Mouse (Mus musculus) ES-E14 (cell line): ENCODE data around the gene Mboat2. TPM values are rescaled to one million over a fixed set of nuclear protein-coding genes. Genes with fewer than 3 reads are reported as not detected.
A peak's percentile ranks its signal among the peaks of the same experiment; 100 is the strongest.

ENCODE experiments used
- DNase-seq: peaks from one replicate; pipeline ENCODE4 v3.0.0-alpha.2; 2013; ENCODE audit warnings: low read depth, low spot score
- H3K27ac ChIP-seq: 2 replicates; pipeline ENCODE4 v1.5.1; 2012; ENCODE audit warnings: low read depth, mild to moderate bottlenecking, low read length, moderate library complexity, mixed read lengths; ENCODE audit not compliant: poor library complexity, insufficient read depth, severe bottlenecking
- H3K36me3 ChIP-seq: 2 replicates; pipeline ENCODE4 v1.6.1; 2012; ENCODE audit warnings: mild to moderate bottlenecking, low read length, moderate library complexity, mixed read lengths; ENCODE audit not compliant: control insufficient read depth, poor library complexity, insufficient read depth, severe bottlenecking
- H3K4me1 ChIP-seq, 2 experiments: fragments of 150-350 bp in 1 of 2; sonication (generic) in 1 of 2; 2 replicates each; pipeline ENCODE4 v1.6.1; 2012; ENCODE audit warnings: low read length in 2 of 2, mild to moderate bottlenecking in 1 of 2, mixed read lengths in 1 of 2; ENCODE audit not compliant: control insufficient read depth in 2 of 2, insufficient read depth in 2 of 2, poor library complexity in 1 of 2
- H3K4me3 ChIP-seq, 2 experiments: fragments of 150-350 bp in 1 of 2; sonication (generic) in 1 of 2; 2 replicates each; pipeline ENCODE4 v1.5.1; 2012; ENCODE audit warnings: low read length in 2 of 2, low read depth in 1 of 2, mild to moderate bottlenecking in 1 of 2, mixed read lengths in 1 of 2; ENCODE audit not compliant: insufficient read depth in 1 of 2, poor library complexity in 1 of 2, severe bottlenecking in 1 of 2
- H3K9ac ChIP-seq: 2 replicates; pipeline ENCODE4 v1.6.1; 2012; ENCODE audit warnings: low read depth, mild to moderate bottlenecking, low read length, mixed read lengths; ENCODE audit not compliant: poor library complexity, insufficient read depth, severe bottlenecking
- H3K9me3 ChIP-seq: fragments of 150-350 bp; sonication (generic); 2 replicates; pipeline ENCODE4 v1.6.1; 2012; ENCODE audit warnings: low read depth, mild to moderate bottlenecking, low read length; ENCODE audit not compliant: control insufficient read depth, insufficient read depth
- CHD2 ChIP-seq: IDR thresholded peaks from 2 replicates; pipeline ENCODE4 v1.6.1; 2014; ENCODE audit warnings: mild to moderate bottlenecking, low read depth, low read length, inconsistent platforms
- HCFC1 ChIP-seq: IDR thresholded peaks from 2 replicates; pipeline ENCODE4 v1.6.1; 2012; ENCODE audit warnings: low read length, inconsistent platforms, borderline replicate concordance; ENCODE audit not compliant: insufficient read depth
- MAFK ChIP-seq: IDR thresholded peaks from 2 replicates; pipeline ENCODE4 v1.6.1; 2014; ENCODE audit warnings: mild to moderate bottlenecking, low read depth, low read length, inconsistent platforms; ENCODE audit not compliant: insufficient read depth
- ZC3H11A ChIP-seq: IDR thresholded peaks from 2 replicates; pipeline ENCODE4 v1.6.1; 2012; ENCODE audit warnings: low read depth, mild to moderate bottlenecking, inconsistent platforms, low read length, borderline replicate concordance
- ZNF384 ChIP-seq: IDR thresholded peaks from 2 replicates; pipeline ENCODE4 v1.6.1; 2012; ENCODE audit warnings: low read depth, low read length, inconsistent platforms
- in situ Hi-C, 2 experiments: fragments of 600-800 bp; cut with MboI; formaldehyde crosslinking; loops; one replicate each; pipeline ENCODE4 v1.15.1; 2025; ENCODE audit warnings: low sequenced_read_pairs in 2 of 2, inconsistent platforms in 1 of 2; ENCODE audit not compliant: unreplicated experiment in 2 of 2
- total RNA-seq: library from RNA; depleted of rRNA; stranded (reverse); fragments of 300-350 nt; gene quantifications from 2 replicates; pipeline ENCODE4 v1.2.3, GENCODE M21; 2012

Gene Mboat2
- total RNA-seq, 1 experiment, result 16.0 TPM

DNA sequence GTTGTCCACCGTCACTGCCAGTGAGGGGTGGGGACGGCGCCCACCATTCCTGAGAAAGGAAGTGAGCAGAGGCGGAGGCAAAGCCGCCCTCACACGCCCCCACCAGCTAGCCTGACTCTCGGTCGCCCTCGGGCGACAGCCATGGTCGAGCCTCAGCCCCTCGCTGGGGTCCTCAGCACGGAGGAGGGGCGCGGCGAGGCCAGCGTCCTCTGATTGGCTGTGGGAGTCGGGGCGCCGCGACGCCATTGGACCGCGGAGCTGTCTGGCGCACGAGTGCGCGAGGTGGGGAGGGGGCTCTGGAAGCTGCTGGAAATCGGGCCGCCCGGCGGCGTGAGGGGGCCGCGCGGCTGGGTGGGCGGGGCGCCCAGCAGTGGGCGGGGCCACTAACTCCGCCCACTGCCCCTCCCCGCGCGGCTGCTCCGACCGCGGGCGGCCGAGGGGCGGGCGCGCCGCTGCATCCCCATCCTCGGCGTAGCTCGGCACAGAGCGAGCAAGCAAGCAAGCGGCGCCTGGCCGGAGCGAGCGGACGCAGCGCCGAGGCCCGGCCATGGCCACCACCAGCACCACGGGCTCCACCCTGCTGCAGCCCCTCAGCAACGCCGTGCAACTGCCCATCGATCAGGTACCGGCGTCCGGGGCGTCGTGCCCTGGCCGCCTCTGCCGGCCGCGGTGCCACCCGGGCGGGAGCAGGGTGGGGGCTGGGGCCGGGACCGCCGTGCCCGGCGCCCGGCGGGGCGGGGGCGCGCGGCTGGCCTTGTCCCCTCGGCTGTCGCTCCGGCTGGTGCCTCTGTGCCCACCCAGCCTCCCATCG, 679 bp downstream of the Mboat2 start:
- no peaks in the 10 kb centered on the region for H3K9me3 ChIP-seq
- no peaks in the 10 kb centered on the region for H3K36me3 ChIP-seq
- TF ChIP-seq ZNF384 (no peak), CHD2 (peak; percentile 81)
- peak overlapping the region; percentile 93 to 94 for H3K4me3 ChIP-seq
- in situ Hi-C loops, result loop anchor here in 1 of 2 experiments (10.0 kb wide), 1 partner anchor 63 kb away; no protein-coding TSS in a partner anchor
- peak; percentile 90 for DNase-seq
- H3K9ac ChIP-seq, result peak overlapping the region; percentile 88
- peak overlapping the region; percentile 65; the same call in 1 of the 2 replicates for H3K27ac ChIP-seq
- H3K4me1 ChIP-seq, result peaks cover 0 to 3% of the 10 kb centered on the region in 2 experiments; a peak in 1 of 4 replicates

GRCm38 (mm10) chr12:24831964-24832427, 1.3 kb downstream of the Mboat2 start:
- no peak overlapping the region for H3K27ac ChIP-seq
- no peaks in the 10 kb centered on the region for H3K36me3 ChIP-seq
- in situ Hi-C loops, result loop anchor here in 1 of 2 experiments (10.0 kb wide), 1 partner anchor 63 kb away; no protein-coding TSS in a partner anchor
- H3K4me1 ChIP-seq, result peaks cover 3 to 4% of the 10 kb centered on the region in 2 experiments; a peak in 2 of 4 replicates
- no peak for TF ChIP-seq MAFK
- no peak for TF ChIP-seq ZNF384
- TF ChIP-seq ZC3H11A, result no peak
- H3K4me3 ChIP-seq, result peak overlapping the region; percentile 93 to 94
- no peaks in the 10 kb centered on the region for H3K9me3 ChIP-seq
- no peak for DNase-seq
- H3K9ac ChIP-seq, result peak overlapping the region; percentile 80

GRCm38 (mm10) chr12:24832438-24832837, 1.8 kb downstream of the Mboat2 start:
- TF ChIP-seq HCFC1, result no peak
- TF ChIP-seq ZNF384, result no peak
- H3K4me3 ChIP-seq, result peak overlapping the region; percentile 93 to 94
- peaks cover 3 to 4% of the 10 kb centered on the region in 2 experiments; a peak in 3 of 4 replicates for H3K4me1 ChIP-seq
- H3K36me3 ChIP-seq, result no peaks in the 10 kb centered on the region
- in situ Hi-C loops, result loop anchor here in 1 of 2 experiments (10.0 kb wide), 1 partner anchor 62 kb away; no protein-coding TSS in a partner anchor
- no peak for DNase-seq
- no peak overlapping the region for H3K27ac ChIP-seq
- peak overlapping the region; percentile 80; the same call in 1 of the 2 replicates for H3K9ac ChIP-seq
- H3K9me3 ChIP-seq, result no peaks in the 10 kb centered on the region

DNA sequence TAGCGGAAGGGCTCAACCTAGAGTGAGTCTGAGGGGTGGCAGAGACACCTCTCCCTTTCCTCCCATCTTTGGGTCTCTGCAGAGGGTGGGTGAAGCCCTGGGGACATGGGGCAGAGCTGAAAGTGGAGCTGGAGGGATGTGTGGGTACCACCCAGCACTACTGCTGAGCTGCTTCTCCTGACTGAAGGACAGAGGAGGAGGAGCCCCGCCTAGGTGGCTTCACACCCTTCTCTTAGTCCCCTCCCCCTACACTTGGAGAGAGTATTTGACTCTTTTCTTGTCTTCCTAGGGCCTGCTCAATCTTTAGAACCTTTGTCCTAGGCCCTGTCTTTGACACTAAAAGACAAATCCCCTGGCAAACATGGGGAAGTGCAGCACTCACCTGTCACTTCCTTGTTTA, 7.3 kb downstream of the Mboat2 start:
- Histone ChIP-seq H3K9me3 (no peaks in the 10 kb centered on the region), H3K4me3 (no peak overlapping the region), H3K36me3 (no peaks in the 10 kb centered on the region; the same call in 1 of the 2 replicates), H3K4me1 (peaks cover 7 to 17% of the 10 kb centered on the region in 2 experiments), H3K9ac (no peak overlapping the region), H3K27ac (no peak overlapping the region)
- in situ Hi-C loops, result loop anchor here in 1 of 2 experiments (10.0 kb wide), 1 partner anchor 57 kb away; no protein-coding TSS in a partner anchor
- TF ChIP-seq HCFC1, result no peak
- TF ChIP-seq ZC3H11A, result no peak
- TF ChIP-seq MAFK, result no peak
- no peak for TF ChIP-seq ZNF384
- no peak for TF ChIP-seq CHD2
- DNase-seq, result no peak
